Mouse (Mus musculus): Measurements from ENCODE around the gene Vrk3. TPM values are rescaled to one million over a fixed set of nuclear protein-coding genes. Genes with fewer than 3 reads are reported as not detected.

Gene Vrk3
- polyA plus RNA-seq, 2 experiments = 28.8 to 39.9 TPM

GRCm38 (mm10) chr7:44813985-44814384 is 65.8 kb downstream of the Vrk3 start:
- 92% methylated on average over 3 of the region's 3 CpGs for WGBS
- peaks cover 17% of the 10 kb centered on the region; the same call in 1 of the 2 replicates for H3K36me3 ChIP-seq (ENCODE audit: control insufficient read depth, insufficient read depth, low read length)
- H3K4me2 ChIP-seq (replicated peaks; ENCODE audit: low read depth, low read length, severe bottlenecking) = no peak overlapping the region
- no peak for TF ChIP-seq POLR2A (IDR thresholded peaks at IDR 0.05; ENCODE audit: borderline replicate concordance, extremely low read depth, insufficient read depth, insufficient read length)
- no peaks in the 10 kb centered on the region for H3K9me3 ChIP-seq (ENCODE audit: control insufficient read depth, low read length)
- H3K4me3 ChIP-seq (replicated peaks; ENCODE audit: low read length) = no peak overlapping the region
- H3K4me1 ChIP-seq (ENCODE audit: control insufficient read depth, insufficient read depth, low read length) = peaks cover 25% of the 10 kb centered on the region
- ATAC-seq (ENCODE audit: low FRiP score, low read depth) = no peak
- DNase-seq (ENCODE audit: low spot score) = no peak
- H3K27me3 ChIP-seq (ENCODE audit: control insufficient read depth, insufficient read depth, low read length) = no peaks in the 10 kb centered on the region
- H3K9ac ChIP-seq (ENCODE audit: low read depth, low read length, severe bottlenecking) = no peak overlapping the region
- no peak overlapping the region for H3K27ac ChIP-seq (replicated peaks; ENCODE audit: low read depth, low read length)

DNA sequence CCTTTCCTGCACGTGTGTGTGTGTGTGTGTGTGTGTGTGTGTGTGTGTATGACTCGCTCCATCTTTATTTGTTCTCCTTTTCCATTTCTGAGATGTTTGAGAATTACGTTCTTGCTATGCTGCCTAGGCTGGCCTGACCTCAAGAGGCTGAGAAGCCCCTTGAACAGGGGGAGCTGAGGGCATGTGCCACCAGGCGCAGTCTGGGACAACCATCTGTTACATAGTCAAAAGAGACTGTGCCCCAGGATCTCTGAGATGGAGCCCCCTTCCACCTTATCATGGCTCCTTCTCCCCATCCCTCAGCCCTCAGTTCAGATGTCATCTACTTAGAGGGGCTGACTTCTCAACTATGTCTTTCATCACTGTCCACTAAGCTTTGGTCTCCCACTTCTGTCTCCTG is 66.2 kb downstream of the Vrk3 start:
- Histone ChIP-seq H3K9ac (ENCODE audit: low read depth, low read length, severe bottlenecking) (no peak overlapping the region), H3K4me2 (replicated peaks; ENCODE audit: low read depth, low read length, severe bottlenecking) (no peak overlapping the region), H3K36me3 (ENCODE audit: control insufficient read depth, insufficient read depth, low read length) (peaks cover 21% of the 10 kb centered on the region; the same call in 1 of the 2 replicates), H3K27me3 (ENCODE audit: control insufficient read depth, insufficient read depth, low read length) (no peaks in the 10 kb centered on the region), H3K4me3 (replicated peaks; ENCODE audit: low read length) (no peak overlapping the region), H3K27ac (replicated peaks; ENCODE audit: low read depth, low read length) (no peak overlapping the region), H3K9me3 (ENCODE audit: control insufficient read depth, low read length) (no peaks in the 10 kb centered on the region), H3K4me1 (ENCODE audit: control insufficient read depth, insufficient read depth, low read length) (peaks cover 29% of the 10 kb centered on the region)
- ATAC-seq (ENCODE audit: low FRiP score, low read depth) (no peak), DNase-seq (ENCODE audit: low spot score) (no peak)
- WGBS = 90% methylated on average over 4 of the region's 4 CpGs
- no peak for TF ChIP-seq POLR2A (IDR thresholded peaks at IDR 0.05; ENCODE audit: borderline replicate concordance, extremely low read depth, insufficient read depth, insufficient read length)

DNA sequence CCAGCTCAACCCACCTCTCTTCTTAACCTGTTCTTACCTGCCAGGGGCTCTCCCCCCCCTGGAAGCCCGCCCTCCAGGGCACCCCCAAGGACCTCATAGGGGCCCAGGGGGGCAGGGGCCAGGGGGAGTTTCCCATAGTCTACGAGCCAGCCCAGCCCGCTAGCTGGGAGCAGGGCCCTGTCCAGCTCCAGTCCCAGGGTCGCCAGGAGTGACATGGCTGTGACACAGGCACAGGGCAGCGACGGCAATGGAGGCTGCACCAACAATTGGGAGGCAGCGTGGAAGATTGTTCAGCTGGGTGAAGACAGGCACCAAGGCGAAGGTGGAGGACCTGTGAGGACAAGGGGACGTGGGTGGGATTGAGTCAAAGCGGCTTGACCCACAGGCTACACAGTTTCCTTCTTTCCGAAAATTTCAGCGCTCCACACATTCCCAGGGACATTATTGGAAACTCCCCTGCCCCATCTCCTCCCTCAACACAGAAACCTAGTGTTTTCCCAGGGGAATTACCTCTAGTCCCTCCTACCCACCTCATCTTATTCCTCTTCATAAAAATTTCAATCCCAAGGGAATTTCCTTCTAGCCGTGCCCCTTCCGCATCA is 66.8 kb downstream of the Vrk3 start:
- H3K4me2 ChIP-seq (replicated peaks; ENCODE audit: low read depth, low read length, severe bottlenecking) = peak overlapping the region; percentile 74
- H3K27ac ChIP-seq (replicated peaks; ENCODE audit: low read depth, low read length) = peak overlapping the region; percentile 95; the same call in 1 of the 2 replicates
- no peaks in the 10 kb centered on the region for H3K27me3 ChIP-seq (ENCODE audit: control insufficient read depth, insufficient read depth, low read length)
- H3K4me1 ChIP-seq (ENCODE audit: control insufficient read depth, insufficient read depth, low read length) = peaks cover 29% of the 10 kb centered on the region
- TF ChIP-seq POLR2A (IDR thresholded peaks at IDR 0.05; ENCODE audit: borderline replicate concordance, extremely low read depth, insufficient read depth, insufficient read length) = no peak
- peaks cover 21% of the 10 kb centered on the region; the same call in 1 of the 2 replicates for H3K36me3 ChIP-seq (ENCODE audit: control insufficient read depth, insufficient read depth, low read length)
- WGBS = 25% methylated on average over 14 of the region's 14 CpGs
- H3K4me3 ChIP-seq (replicated peaks; ENCODE audit: low read length) = peak overlapping the region; percentile 87
- no peak for ATAC-seq (ENCODE audit: low FRiP score, low read depth)
- peak; percentile 49 for DNase-seq (ENCODE audit: low spot score)
- H3K9ac ChIP-seq (ENCODE audit: low read depth, low read length, severe bottlenecking) = peak overlapping the region; percentile 43; the same call in 1 of the 2 replicates
- H3K9me3 ChIP-seq (ENCODE audit: control insufficient read depth, low read length) = no peaks in the 10 kb centered on the region

- 0% methylated on average over 52 of the region's 62 CpGs for WGBS
- Histone ChIP-seq H3K4me1 (ENCODE audit: control insufficient read depth, insufficient read depth, low read length) (peaks cover 29% of the 10 kb centered on the region), H3K4me2 (replicated peaks; ENCODE audit: low read depth, low read length, severe bottlenecking) (peak within 1 kb of the TSS; percentile 74), H3K36me3 (ENCODE audit: control insufficient read depth, insufficient read depth, low read length) (peaks cover 21% of the 10 kb centered on the region; the same call in 1 of the 2 replicates), H3K27me3 (ENCODE audit: control insufficient read depth, insufficient read depth, low read length) (no peaks in the 10 kb centered on the region), H3K27ac (replicated peaks; ENCODE audit: low read depth, low read length) (peak within 1 kb of the TSS; percentile 95), H3K4me3 (replicated peaks; ENCODE audit: low read length) (peak within 1 kb of the TSS; percentile 87), H3K9ac (ENCODE audit: low read depth, low read length, severe bottlenecking) (peak within 1 kb of the TSS; percentile 98), H3K9me3 (ENCODE audit: control insufficient read depth, low read length) (no peaks in the 10 kb centered on the region)
- ATAC-seq (ENCODE audit: low FRiP score, low read depth) (peak; percentile 94), DNase-seq (ENCODE audit: low spot score) (peak; percentile 99)
- TF ChIP-seq POLR2A (IDR thresholded peaks at IDR 0.05; ENCODE audit: borderline replicate concordance, extremely low read depth, insufficient read depth, insufficient read length) = peak; percentile 60; the same call in 1 of the 2 replicates
Measured at GRCm38 (mm10) chr7:44815721-44816469, 67.7 kb downstream of the Vrk3 start, which contains the start of the genes Nup62 and Il4i1. Gene Nup62, plus strand, starts transcription at chr7:44816088. Gene Il4i1, plus strand, starts transcription at chr7:44816387.

DNA sequence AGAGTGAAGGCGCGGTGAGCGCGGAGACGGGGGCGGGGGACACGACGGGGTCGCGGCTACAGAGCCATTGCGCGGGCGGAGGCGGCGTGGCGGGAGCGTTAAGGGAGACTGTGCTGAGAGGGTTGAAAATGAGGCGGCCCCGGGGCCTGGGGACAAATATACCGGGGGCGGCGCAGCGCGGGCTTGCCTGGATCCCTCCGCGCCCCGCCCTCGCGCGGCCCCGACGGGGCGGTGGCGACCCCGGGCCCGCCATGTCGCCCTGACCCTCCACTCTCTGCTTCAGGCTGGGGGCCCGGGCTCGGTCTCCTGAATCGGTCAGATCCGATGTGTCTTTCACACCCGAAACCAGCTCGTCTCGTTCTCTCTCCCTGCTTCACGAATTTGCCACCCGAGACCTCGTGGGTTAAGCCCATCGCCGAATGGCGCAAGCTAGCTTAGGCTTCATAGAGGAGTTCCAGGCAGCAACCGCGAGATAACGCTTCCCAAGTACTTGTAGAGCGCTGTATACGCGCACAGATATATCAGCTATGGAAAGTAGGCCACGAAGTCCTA is 68.3 kb downstream of the Vrk3 start, which contains the start of gene Atf5:
TSS of gene Atf5 (minus strand) at position 189 of the 552 bp plus-strand sequence.
- H3K4me2 ChIP-seq (replicated peaks; ENCODE audit: low read depth, low read length, severe bottlenecking) = peak within 1 kb of the TSS; percentile 74
- H3K4me3 ChIP-seq (replicated peaks; ENCODE audit: low read length) = peak within 1 kb of the TSS; percentile 87
- peak within 1 kb of the TSS; percentile 95 for H3K27ac ChIP-seq (replicated peaks; ENCODE audit: low read depth, low read length)
- peak within 1 kb of the TSS; percentile 98 for H3K9ac ChIP-seq (ENCODE audit: low read depth, low read length, severe bottlenecking)
- H3K36me3 ChIP-seq (ENCODE audit: control insufficient read depth, insufficient read depth, low read length) = peaks cover 21% of the 10 kb centered on the region; the same call in 1 of the 2 replicates
- no peak for TF ChIP-seq POLR2A (IDR thresholded peaks at IDR 0.05; ENCODE audit: borderline replicate concordance, extremely low read depth, insufficient read depth, insufficient read length)
- peak; percentile 45 for ATAC-seq (ENCODE audit: low FRiP score, low read depth)
- WGBS = 1% methylated on average over 51 of the region's 57 CpGs
- peaks cover 29% of the 10 kb centered on the region for H3K4me1 ChIP-seq (ENCODE audit: control insufficient read depth, insufficient read depth, low read length)
- H3K9me3 ChIP-seq (ENCODE audit: control insufficient read depth, low read length) = no peaks in the 10 kb centered on the region
- DNase-seq (ENCODE audit: low spot score) = peak; percentile 60
- no peaks in the 10 kb centered on the region for H3K27me3 ChIP-seq (ENCODE audit: control insufficient read depth, insufficient read depth, low read length)

Data from limb, embryonic 14.5 days (tissue).